Mouse (Mus musculus) megakaryocyte, adult 5-6 weeks (primary cell): ENCODE results near the gene Aff1. TPM values are rescaled to one million over a fixed set of nuclear protein-coding genes. Genes with fewer than 3 reads are reported as not detected.
A peak's percentile ranks its signal among the peaks of the same experiment; 100 is the strongest.

Source experiments
- ATAC-seq: 2 replicates; pipeline ENCODE4 v1.8.0; 2016; ENCODE audit warnings: mild to moderate bottlenecking, inconsistent platforms; ENCODE audit not compliant: poor library complexity, severe bottlenecking
- total RNA-seq, 2 experiments: library from RNA; stranded (forward) in 1 of 2; stranded (reverse) in 1 of 2; fragments of 153-499, 151-499 nt in 1 of 2; fragments of 221-1000, 200-1000 nt in 1 of 2; gene quantifications; 2 replicates each; pipeline versions ENCODE4 v1.2.3 to v1.2.4; 2015 to 2017

Aff1 gene
- total RNA-seq, 2 experiments from 2014 or later: 16.3 to 45.0 TPM

- ATAC-seq: peak; percentile 80
Observed at GRCm38 (mm10) chr5:103746561-103747085, 54.4 kb downstream of the Aff1 start.

GRCm38 (mm10) chr5:103747098-103747497 lies 54.9 kb downstream of the Aff1 start:
- peak; percentile 57 for ATAC-seq

- ATAC-seq: no peak
Observed at GRCm38 (mm10) chr5:103748343-103748742, 56.2 kb downstream of the Aff1 start.

- ATAC-seq: no peak
Observed at GRCm38 (mm10) chr5:103749465-103750285, 57.5 kb downstream of the Aff1 start.

GRCm38 (mm10) chr5:103752665-103753510 lies 60.7 kb downstream of the Aff1 start:
- ATAC-seq: peak; percentile 47

GRCm38 (mm10) chr5:103753511-103754329 lies 61.5 kb downstream of the Aff1 start:
- ATAC-seq: peak; percentile 69

GRCm38 (mm10) chr5:103754330-103755134 lies 62.4 kb downstream of the Aff1 start:
- ATAC-seq: 0 out of 2 replicates have a peak, but pooled peaks have one; percentile 0

- ATAC-seq: no peak
Observed at GRCm38 (mm10) chr5:103755135-103755487, 62.9 kb downstream of the Aff1 start.

GRCm38 (mm10) chr5:103756231-103756714 lies 64.1 kb downstream of the Aff1 start:
- 0 out of 2 replicates have a peak, but pooled peaks have one; percentile 4 for ATAC-seq

- no peak for ATAC-seq
Observed at GRCm38 (mm10) chr5:103758491-103758890, 66.3 kb downstream of the Aff1 start.

GRCm38 (mm10) chr5:103759489-103760424 lies 67.6 kb downstream of the Aff1 start:
- ATAC-seq: no peak

GRCm38 (mm10) chr5:103760425-103761131 lies 68.4 kb downstream of the Aff1 start:
- peak; percentile 36 for ATAC-seq

- no peak for ATAC-seq
Observed at GRCm38 (mm10) chr5:103761754-103762153, 69.6 kb downstream of the Aff1 start.

- peak; percentile 52 for ATAC-seq
Observed at GRCm38 (mm10) chr5:103762850-103763254, 70.7 kb downstream of the Aff1 start.

- ATAC-seq: no peak
Observed at GRCm38 (mm10) chr5:103765356-103765755, 73.2 kb downstream of the Aff1 start.

GRCm38 (mm10) chr5:103765758-103766431 lies 73.7 kb downstream of the Aff1 start:
- no peak for ATAC-seq

- ATAC-seq: no peak
Observed at GRCm38 (mm10) chr5:103766432-103766815, 74.2 kb downstream of the Aff1 start.
